Mouse (Mus musculus): ENCODE measurements around the gene Lman2l. TPM values are rescaled to one million over a fixed set of nuclear protein-coding genes. Genes with fewer than 3 reads are reported as not detected.
A peak's percentile ranks its signal among the peaks of the same experiment; 100 is the strongest.

Gene Lman2l
- polyA plus RNA-seq, 1 experiment = 28.7 TPM

DNA sequence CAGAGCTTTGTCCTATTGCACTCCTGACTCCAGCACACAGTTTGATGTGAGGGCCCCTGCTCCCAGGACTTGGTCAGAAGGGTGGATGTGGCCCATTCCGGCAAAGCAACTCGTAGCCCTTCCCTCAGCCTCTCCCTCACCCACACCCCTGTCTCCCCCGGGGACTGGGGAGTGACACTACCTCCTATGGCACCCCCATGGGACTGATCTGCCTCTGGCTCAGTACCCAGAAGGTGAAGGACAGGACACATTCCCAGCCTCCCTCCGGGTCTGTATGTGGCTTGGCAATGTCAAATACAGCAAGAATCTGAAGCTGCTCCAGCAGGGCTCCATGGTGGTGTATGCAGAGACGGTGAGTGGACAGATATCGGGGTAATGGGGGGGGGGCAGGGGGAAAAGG lies 40.5 kb downstream of the Lman2l start:
- TF ChIP-seq CTCF (conservative IDR thresholded peaks at IDR 0.05; ENCODE audit: insufficient read depth, insufficient read length, low read depth, low read length) = no peak
- TF ChIP-seq POLR2A (IDR thresholded peaks at IDR 0.05; ENCODE audit: low read depth, low read length) = no peak
- H3K4me1 ChIP-seq (ENCODE audit: control insufficient read depth, insufficient read depth, low read length) = no peaks in the 10 kb centered on the region
- H3K27ac ChIP-seq (ENCODE audit: insufficient read depth, low read depth, low read length) = no peak overlapping the region
- DNase-seq = no peak
- H3K36me3 ChIP-seq (ENCODE audit: control insufficient read depth, insufficient read depth, low read length) = no peaks in the 10 kb centered on the region
- no peaks in the 10 kb centered on the region for H3K27me3 ChIP-seq (replicated peaks; ENCODE audit: control insufficient read depth, insufficient read depth, low read length)
- no peak overlapping the region for H3K4me3 ChIP-seq (ENCODE audit: insufficient read depth, low read depth, low read length)
- WGBS = 60% methylated on average over 6 of the region's 6 CpGs

DNA sequence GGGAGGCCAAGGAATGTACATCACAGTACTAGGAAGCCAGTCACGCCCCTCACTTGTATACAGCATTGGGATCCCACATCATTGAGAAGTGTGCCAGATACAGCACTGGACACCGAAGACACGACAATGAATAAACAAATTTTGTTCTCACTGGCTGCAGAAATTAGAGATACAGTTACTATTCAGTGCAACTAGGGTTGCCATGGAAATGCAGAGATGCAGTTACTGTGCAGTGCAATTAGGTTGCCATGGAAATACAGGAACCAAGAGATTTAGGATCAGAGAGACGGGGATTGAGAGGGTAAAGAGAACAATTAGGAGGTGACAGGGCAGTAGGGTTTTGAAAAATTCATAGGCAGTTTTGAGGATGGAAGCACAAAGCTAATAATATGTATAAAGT lies 43.6 kb downstream of the Lman2l start:
- 78% methylated on average over 4 of the region's 4 CpGs for WGBS
- no peaks in the 10 kb centered on the region for H3K4me1 ChIP-seq (ENCODE audit: control insufficient read depth, insufficient read depth, low read length)
- no peak for DNase-seq
- no peak overlapping the region for H3K27ac ChIP-seq (ENCODE audit: insufficient read depth, low read depth, low read length)
- H3K36me3 ChIP-seq (ENCODE audit: control insufficient read depth, insufficient read depth, low read length) = no peaks in the 10 kb centered on the region
- no peaks in the 10 kb centered on the region for H3K27me3 ChIP-seq (replicated peaks; ENCODE audit: control insufficient read depth, insufficient read depth, low read length)
- no peak for TF ChIP-seq CTCF (conservative IDR thresholded peaks at IDR 0.05; ENCODE audit: insufficient read depth, insufficient read length, low read depth, low read length)
- no peak for TF ChIP-seq POLR2A (IDR thresholded peaks at IDR 0.05; ENCODE audit: low read depth, low read length)
- H3K4me3 ChIP-seq (ENCODE audit: insufficient read depth, low read depth, low read length) = no peak overlapping the region

DNA sequence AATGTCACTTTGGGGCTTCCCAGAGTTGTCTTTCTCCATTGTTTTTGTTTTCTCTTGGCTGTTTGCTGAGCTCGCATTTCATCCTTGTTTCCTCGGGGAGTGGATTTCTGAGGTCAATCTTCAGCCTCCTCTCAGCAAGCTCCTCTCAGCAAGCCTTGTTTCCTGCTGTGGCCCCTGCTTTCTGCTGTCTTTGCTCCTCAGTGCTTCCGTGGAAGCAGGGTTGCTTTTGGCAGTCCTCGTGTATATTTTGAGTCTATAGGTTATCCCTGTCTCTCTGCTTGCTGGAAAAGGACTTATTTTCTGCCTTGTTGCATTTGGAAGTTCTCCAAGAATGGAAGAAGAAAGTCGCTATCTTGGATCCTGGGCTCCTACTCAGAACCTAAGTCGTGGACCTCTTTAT lies 48.0 kb downstream of the Lman2l start:
- no peak for DNase-seq
- Histone ChIP-seq H3K4me1 (ENCODE audit: control insufficient read depth, insufficient read depth, low read length) (no peaks in the 10 kb centered on the region), H3K27ac (ENCODE audit: insufficient read depth, low read depth, low read length) (no peak overlapping the region), H3K4me3 (ENCODE audit: insufficient read depth, low read depth, low read length) (no peak overlapping the region), H3K36me3 (ENCODE audit: control insufficient read depth, insufficient read depth, low read length) (no peaks in the 10 kb centered on the region), H3K27me3 (replicated peaks; ENCODE audit: control insufficient read depth, insufficient read depth, low read length) (no peaks in the 10 kb centered on the region)
- 22% methylated on average over 6 of the region's 6 CpGs for WGBS
- TF ChIP-seq CTCF (conservative IDR thresholded peaks at IDR 0.05; ENCODE audit: insufficient read depth, insufficient read length, low read depth, low read length) (no peak), POLR2A (IDR thresholded peaks at IDR 0.05; ENCODE audit: low read depth, low read length) (no peak)

DNA sequence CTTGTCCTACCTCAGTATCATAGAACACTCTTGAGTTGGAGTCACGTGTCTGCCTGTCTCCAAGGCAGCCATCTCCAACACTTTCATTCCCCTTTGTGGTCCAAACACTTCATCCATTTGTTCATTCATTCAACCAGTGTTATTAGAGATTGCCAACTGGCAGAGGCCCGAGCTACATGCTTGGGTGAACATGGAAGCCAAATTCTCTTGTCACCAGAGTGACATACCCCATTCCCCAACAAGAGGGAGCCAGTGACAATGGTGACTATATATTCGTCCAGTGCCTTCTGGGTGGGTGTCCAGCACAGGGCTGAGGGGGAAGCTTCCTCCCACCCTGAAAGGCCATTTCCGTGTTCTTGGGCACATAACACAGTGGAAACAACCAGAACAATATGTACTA lies 65.5 kb downstream of the Lman2l start:
- DNase-seq = peak; percentile 37
- WGBS = 60% methylated on average over 4 of the region's 4 CpGs

DNA sequence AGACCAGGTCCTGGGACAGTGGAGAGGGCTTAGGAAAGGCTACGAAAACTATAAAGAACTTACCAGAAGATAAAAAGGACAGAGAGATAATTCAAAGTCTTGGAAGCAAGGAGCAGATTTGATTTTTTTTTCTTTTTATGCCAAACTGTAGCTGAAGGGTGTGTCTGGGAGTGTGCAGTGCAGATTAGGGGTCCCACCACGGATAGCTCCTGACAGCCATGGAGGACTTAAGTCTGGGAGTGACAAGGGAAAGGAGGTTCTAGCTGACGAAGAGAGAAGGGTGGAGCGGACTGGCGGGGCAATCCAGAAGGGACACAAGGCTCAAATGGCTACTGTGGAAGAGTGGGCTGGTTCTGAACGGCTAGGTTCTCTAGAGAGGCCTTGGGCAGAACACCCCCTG lies 66.2 kb downstream of the Lman2l start:
- no peak for DNase-seq
- Histone ChIP-seq H3K4me1 (ENCODE audit: control insufficient read depth, insufficient read depth, low read length) (no peaks in the 10 kb centered on the region), H3K4me3 (ENCODE audit: insufficient read depth, low read depth, low read length) (no peak overlapping the region), H3K36me3 (ENCODE audit: control insufficient read depth, insufficient read depth, low read length) (no peaks in the 10 kb centered on the region), H3K27ac (ENCODE audit: insufficient read depth, low read depth, low read length) (no peak overlapping the region), H3K27me3 (replicated peaks; ENCODE audit: control insufficient read depth, insufficient read depth, low read length) (no peaks in the 10 kb centered on the region)
- TF ChIP-seq CTCF (conservative IDR thresholded peaks at IDR 0.05; ENCODE audit: insufficient read depth, insufficient read length, low read depth, low read length) = no peak
- TF ChIP-seq POLR2A (IDR thresholded peaks at IDR 0.05; ENCODE audit: low read depth, low read length) = no peak
- 82% methylated on average over 6 of the region's 6 CpGs for WGBS

More for the DNA sequence above, 65.5 kb downstream of the Lman2l start:
- H3K27ac ChIP-seq (ENCODE audit: insufficient read depth, low read depth, low read length) = no peak overlapping the region
- H3K4me1 ChIP-seq (ENCODE audit: control insufficient read depth, insufficient read depth, low read length) = no peaks in the 10 kb centered on the region
- H3K36me3 ChIP-seq (ENCODE audit: control insufficient read depth, insufficient read depth, low read length) = no peaks in the 10 kb centered on the region
- H3K4me3 ChIP-seq (ENCODE audit: insufficient read depth, low read depth, low read length) = no peak overlapping the region
- TF ChIP-seq CTCF (conservative IDR thresholded peaks at IDR 0.05; ENCODE audit: insufficient read depth, insufficient read length, low read depth, low read length) (no peak), POLR2A (IDR thresholded peaks at IDR 0.05; ENCODE audit: low read depth, low read length) (no peak)
- no peaks in the 10 kb centered on the region for H3K27me3 ChIP-seq (replicated peaks; ENCODE audit: control insufficient read depth, insufficient read depth, low read length)

DNA sequence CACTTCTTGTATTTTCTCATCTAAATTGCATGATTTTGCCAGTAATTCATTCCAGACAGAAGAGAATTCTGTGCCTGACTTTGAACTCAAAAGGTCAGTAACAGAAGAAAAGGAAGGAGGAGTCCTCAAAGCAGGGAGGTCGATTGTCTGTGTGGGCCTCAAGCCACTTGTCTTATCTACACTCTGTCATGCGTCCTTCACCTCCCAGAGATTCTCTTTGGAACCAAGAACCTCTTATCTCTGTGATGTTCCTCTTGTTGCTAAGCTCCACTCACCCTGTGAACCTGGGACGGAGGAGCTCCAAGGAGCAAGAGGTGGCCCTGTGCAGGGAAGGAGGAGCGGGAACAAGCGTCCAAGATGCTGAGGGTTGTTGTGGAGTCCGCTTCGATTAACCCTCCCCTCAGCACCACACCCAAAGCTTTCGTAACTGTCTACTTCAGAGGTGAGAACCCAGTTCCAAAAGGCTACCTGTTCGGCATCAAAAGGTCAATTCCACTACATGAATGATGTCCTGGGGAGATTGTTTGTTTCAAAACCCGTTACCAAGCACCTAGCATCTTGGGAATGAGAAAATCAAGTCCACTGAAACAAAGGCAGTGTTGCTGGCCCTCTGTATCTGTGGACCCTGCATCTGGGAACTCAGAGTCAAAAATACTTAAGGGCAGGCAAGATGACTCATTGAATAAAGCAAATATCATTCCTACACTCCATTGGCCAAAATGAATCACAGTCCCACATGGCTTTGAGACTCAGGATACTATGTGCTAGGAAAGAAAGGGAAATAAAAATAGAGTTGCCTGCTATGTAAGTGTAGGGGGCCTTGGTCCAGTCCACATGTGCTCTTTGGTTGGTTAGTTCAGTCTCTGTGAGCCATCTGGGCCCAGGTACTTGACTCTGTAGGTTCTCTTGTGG lies 72.9 kb downstream of the Lman2l start, which contains the start of gene Fer1l5:
TSS of gene Fer1l5 (plus strand) at position 358 of the 912 bp plus-strand sequence.
- no peak for TF ChIP-seq CTCF (conservative IDR thresholded peaks at IDR 0.05; ENCODE audit: insufficient read depth, insufficient read length, low read depth, low read length)
- no peak for TF ChIP-seq POLR2A (IDR thresholded peaks at IDR 0.05; ENCODE audit: low read depth, low read length)
- no peak for DNase-seq
- Histone ChIP-seq H3K4me1 (ENCODE audit: control insufficient read depth, insufficient read depth, low read length) (peaks cover 11% of the 10 kb centered on the region), H3K27me3 (replicated peaks; ENCODE audit: control insufficient read depth, insufficient read depth, low read length) (no peaks in the 10 kb centered on the region), H3K4me3 (ENCODE audit: insufficient read depth, low read depth, low read length) (no peak within 1 kb of the TSS), H3K36me3 (ENCODE audit: control insufficient read depth, insufficient read depth, low read length) (no peaks in the 10 kb centered on the region), H3K27ac (ENCODE audit: insufficient read depth, low read depth, low read length) (no peak within 1 kb of the TSS)
- 89% methylated on average over 10 of the region's 10 CpGs for WGBS

DNA sequence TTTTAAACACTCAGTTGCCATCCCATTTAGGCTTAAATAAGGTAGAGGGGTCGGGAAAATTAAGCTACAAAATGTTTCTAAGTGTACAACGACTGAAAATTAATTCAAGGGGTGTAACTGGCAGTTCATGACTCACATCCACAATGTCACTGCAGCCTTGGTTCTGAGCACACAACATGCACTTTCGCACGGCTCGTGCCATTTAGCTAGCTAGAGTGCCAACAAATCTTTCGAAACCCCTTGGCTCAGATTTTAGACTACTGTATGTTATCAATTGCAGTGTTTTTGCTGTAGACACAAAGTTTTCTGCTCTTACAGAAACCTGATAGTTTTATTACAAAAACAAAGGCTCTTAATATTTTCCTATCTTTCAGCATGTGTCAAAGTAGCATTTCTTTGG lies 74.2 kb downstream of the Lman2l start:
- TF ChIP-seq POLR2A (IDR thresholded peaks at IDR 0.05; ENCODE audit: low read depth, low read length) (no peak), CTCF (conservative IDR thresholded peaks at IDR 0.05; ENCODE audit: insufficient read depth, insufficient read length, low read depth, low read length) (no peak)
- Histone ChIP-seq H3K36me3 (ENCODE audit: control insufficient read depth, insufficient read depth, low read length) (no peaks in the 10 kb centered on the region), H3K4me3 (ENCODE audit: insufficient read depth, low read depth, low read length) (no peak overlapping the region), H3K4me1 (ENCODE audit: control insufficient read depth, insufficient read depth, low read length) (peaks cover 15% of the 10 kb centered on the region), H3K27me3 (replicated peaks; ENCODE audit: control insufficient read depth, insufficient read depth, low read length) (no peaks in the 10 kb centered on the region), H3K27ac (ENCODE audit: insufficient read depth, low read depth, low read length) (no peak overlapping the region)
- WGBS = 82% methylated on average over 6 of the region's 6 CpGs
- DNase-seq = no peak

Other genes starting within 250 kb of the Lman2l start
- 12.6 and 15.3 TPM in 2 replicates for gene Uggt1, start 200.6 kb downstream of the Lman2l start, polyA plus RNA-seq (2012; rRNA removed)
- 7.4 and 9.9 TPM in 2 replicates for gene Neurl3, start 170.6 kb downstream of the Lman2l start, polyA plus RNA-seq (2012; rRNA removed)
- 3.3 and 4.5 TPM in 2 replicates for gene Arid5a, start 137.5 kb downstream of the Lman2l start, polyA plus RNA-seq (2012; rRNA removed)
- 63.8 and 83.5 TPM in 2 replicates for gene Kansl3, start 76.1 kb downstream of the Lman2l start, polyA plus RNA-seq (2012; rRNA removed)
- gene Fer1l5, start 73.0 kb downstream of the Lman2l start, polyA plus RNA-seq (2012; rRNA removed) = 0.06 and 0.08 TPM in 2 replicates
- 14.3 and 15.9 TPM in 2 replicates for gene Cnnm4, start 26.3 kb upstream of the Lman2l start, polyA plus RNA-seq (2012; rRNA removed)
- gene Cnnm3, start 66.6 kb upstream of the Lman2l start, polyA plus RNA-seq (2012; rRNA removed) = 19.8 and 29.5 TPM in 2 replicates
- 11.8 and 37.9 TPM in 2 replicates for gene Ankrd23, start 91.6 kb upstream of the Lman2l start, polyA plus RNA-seq (2012; rRNA removed)
- not detected in 2 replicates for gene Gm42417, start 94.2 kb upstream of the Lman2l start, polyA plus RNA-seq (2012; rRNA removed)
- 16.8 and 22.6 TPM in 2 replicates for gene Ankrd39, start 102.2 kb upstream of the Lman2l start, polyA plus RNA-seq (2012; rRNA removed)
- gene Sema4c, start 113.1 kb upstream of the Lman2l start, polyA plus RNA-seq (2012; rRNA removed) = 8.0 and 9.1 TPM in 2 replicates
- gene Fam178b, start 237.9 kb upstream of the Lman2l start, polyA plus RNA-seq (2012; rRNA removed) = 0.35 and 1.1 TPM in 2 replicates
- gene Cox5b, start 246.2 kb upstream of the Lman2l start, polyA plus RNA-seq (2012; rRNA removed) = 1,291 and 1,565 TPM in 2 replicates

All from kidney, adult 2 months (tissue).